Mouse (Mus musculus) spleen, postnatal 36 days (tissue): Measurements from ENCODE around the gene Tmem51.
"Not testable (repeated sequence)": the region's sequence is repeated elsewhere in the genome, so short reads cannot be mapped to it uniquely, and the experiment has no call there.

Experiments
- DNase-seq, 2 experiments: peaks; one replicate each; pipeline ENCODE4 v3.0.0; 2022; ENCODE audit warnings: low spot score in 2 of 2, mixed read lengths in 1 of 2

The Tmem51 gene

DNA sequence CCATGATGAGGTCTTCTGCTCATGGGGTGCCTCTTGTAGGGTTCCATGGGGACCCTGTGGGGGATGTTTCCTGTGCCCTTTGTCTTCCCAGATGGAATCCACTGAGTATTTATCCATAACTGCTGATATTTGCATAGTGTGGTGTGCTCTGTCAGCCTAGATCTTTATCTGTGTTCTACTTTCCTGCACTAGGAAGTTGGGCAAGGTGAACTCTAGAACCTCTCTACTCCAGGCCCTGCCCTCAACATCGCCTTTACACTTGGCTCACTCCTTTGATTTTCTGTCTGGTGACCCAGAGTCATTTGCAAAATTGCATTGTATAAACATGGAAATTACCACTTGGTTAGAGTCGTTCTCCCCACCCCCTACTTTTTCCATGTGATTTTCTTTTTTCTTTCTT is 59.6 kb downstream of the Tmem51 start:
- no peak for DNase-seq

DNA sequence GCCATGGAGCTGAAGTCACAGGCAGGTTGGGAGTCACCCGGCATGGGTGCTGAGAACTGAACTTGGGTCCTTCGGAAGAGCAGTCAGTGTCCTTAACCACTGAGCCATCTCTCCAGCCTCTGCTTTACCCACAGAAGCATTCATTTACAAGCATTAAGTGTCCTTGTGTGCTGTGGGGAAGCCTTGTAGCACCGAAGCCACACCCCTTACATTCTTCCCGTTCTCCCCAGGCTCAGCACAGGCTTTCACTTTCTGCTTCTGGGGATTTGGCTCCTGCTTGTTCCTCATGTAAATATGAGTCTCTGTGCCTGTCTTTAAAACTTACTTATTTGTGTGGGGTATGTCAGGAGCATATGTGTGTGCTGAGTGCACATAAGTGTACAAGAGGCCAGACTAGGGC is 60.9 kb downstream of the Tmem51 start:
- no peak for DNase-seq

GRCm38 (mm10) chr4:142017686-142018085 is 66.4 kb downstream of the Tmem51 start:
- peak in 1 of 2 experiments; percentile 8 for DNase-seq

DNA sequence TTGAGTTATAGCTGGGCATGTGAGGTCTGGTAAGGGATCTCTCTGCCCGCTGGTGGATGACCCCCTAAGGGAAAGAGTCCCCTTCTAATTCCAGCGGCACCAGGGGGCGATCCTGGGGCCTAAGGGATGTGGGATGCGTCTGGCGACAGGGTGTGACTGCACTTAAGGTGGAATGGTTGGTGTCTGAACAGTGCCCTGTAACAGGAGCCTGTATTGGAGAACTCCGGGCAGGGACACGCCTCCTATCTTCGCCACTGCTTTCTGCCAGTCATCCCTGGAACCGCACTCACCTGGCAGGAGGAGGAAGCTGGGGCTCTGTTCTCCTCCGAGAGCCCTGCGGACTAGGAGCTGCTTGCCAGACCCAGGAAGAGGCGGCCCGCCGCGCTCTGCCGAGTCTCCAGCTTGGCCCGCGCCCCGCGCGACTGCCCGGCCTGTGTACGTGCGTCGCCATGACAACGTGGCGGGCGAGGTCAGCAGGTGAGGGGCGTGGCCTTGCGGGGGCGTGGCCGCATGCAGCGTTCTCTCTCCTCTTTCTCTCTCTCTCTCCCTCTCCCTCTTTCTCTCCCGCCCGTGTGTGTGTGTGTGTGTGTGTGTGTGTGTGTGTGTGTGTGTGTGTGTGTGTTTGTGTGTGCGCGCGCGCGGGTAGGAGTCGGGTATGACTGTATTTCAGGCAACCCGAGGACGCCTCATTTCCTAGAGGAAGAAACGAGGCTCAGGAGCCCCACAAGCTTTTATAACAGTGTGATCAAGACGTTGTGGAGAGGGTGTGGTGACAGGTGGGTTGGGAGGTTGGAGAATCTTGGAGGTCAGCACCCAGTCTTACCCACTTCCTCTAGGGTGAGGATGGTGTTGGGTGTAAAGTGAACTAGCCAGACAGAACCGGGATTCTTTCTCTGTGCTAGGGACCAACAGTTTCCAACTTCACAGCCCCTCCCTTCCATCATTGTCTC is 69.2 kb downstream of the Tmem51 start, which contains the start of gene Fhad1:
Fhad1 (minus strand) TSS at position 424 of the 950 bp plus-strand sequence.
- peak; percentile 14 to 28 for DNase-seq

GRCm38 (mm10) chr4:142011236-142011635 is 72.9 kb downstream of the Tmem51 start:
- DNase-seq, result no peak

- no peak for DNase-seq
Measured at GRCm38 (mm10) chr4:142010441-142010840, 73.7 kb downstream of the Tmem51 start.

DNA sequence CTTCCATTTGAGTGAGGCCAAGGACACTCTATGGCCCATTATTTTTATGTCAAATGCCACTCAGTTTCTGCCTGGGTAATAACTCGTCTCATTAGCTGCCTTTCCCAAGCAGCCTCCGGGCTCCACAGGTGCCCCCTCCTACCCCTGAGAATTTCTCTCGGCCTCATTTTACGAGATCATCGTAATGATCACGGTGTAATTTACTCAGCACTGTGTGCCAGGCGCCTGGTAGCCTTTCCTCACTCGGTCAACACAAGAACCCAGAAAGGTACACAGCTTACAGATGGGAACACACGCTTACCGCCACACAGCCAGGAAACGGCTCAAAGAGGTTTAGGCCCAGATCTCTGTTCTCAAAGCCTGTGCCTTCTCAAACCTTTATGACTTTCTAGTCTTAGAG is 75.9 kb downstream of the Tmem51 start:
- DNase-seq, result no peak

- DNase-seq, result no peak
Measured at GRCm38 (mm10) chr4:142000581-142000980, 83.5 kb downstream of the Tmem51 start.

DNA sequence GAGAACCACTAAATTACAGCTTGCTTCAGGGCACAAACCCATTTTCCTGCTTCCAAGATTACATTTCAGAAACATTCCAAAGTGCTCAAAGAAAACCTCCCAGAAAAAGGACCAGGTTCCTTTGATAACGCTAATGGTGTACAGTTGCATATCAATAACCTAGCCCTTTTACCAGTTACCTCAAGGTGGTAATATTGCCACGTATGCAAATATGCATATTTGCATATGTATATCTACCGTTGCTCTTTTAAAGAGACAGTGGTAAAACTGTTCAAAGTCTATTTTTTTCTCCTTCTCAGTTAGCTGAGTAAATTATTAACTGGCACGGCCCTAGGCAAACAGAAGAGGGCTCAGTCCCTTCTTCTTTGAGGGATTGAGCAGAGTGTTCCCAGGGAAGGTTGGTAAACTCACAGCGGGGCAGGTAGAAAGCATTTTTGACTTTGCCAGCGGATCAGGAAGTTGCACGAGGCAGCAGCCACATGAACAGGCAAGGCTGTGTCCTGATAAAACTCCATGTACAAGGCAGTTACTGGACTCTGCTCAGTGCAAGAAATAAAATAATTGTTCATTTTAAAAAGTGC is 84.5 kb downstream of the Tmem51 start:
- DNase-seq, result no peak

GRCm38 (mm10) chr4:141998282-141998821 is 85.8 kb downstream of the Tmem51 start:
- DNase-seq, result peak in 1 of 2 experiments; percentile 17

- no peak for DNase-seq
Measured at GRCm38 (mm10) chr4:141996880-141997279, 87.2 kb downstream of the Tmem51 start.

GRCm38 (mm10) chr4:141996086-141996485 is 88.0 kb downstream of the Tmem51 start:
- no peak for DNase-seq

DNA sequence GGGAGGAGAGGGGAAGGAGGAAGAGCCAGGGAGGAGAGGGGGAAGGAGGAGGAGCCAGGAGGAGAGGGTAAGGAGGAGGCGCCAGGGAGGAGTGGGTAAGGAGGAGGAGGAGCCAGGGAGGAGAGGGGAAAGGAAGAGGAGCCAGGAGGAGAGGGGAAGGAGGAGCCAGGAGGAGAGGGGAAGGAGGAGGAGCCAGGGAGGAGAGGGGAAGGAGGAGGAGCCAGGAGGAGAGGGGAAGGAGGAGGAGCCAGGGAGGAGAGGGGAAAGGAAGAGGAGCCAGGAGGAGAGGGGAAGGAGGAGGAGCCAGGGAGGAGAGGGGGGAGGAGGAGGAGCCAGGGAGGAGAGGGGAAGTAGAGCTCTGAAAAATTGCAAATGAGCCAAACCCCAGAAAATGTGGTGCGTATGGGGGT is 90.0 kb downstream of the Tmem51 start:
- DNase-seq, result not testable (repeated sequence)

DNA sequence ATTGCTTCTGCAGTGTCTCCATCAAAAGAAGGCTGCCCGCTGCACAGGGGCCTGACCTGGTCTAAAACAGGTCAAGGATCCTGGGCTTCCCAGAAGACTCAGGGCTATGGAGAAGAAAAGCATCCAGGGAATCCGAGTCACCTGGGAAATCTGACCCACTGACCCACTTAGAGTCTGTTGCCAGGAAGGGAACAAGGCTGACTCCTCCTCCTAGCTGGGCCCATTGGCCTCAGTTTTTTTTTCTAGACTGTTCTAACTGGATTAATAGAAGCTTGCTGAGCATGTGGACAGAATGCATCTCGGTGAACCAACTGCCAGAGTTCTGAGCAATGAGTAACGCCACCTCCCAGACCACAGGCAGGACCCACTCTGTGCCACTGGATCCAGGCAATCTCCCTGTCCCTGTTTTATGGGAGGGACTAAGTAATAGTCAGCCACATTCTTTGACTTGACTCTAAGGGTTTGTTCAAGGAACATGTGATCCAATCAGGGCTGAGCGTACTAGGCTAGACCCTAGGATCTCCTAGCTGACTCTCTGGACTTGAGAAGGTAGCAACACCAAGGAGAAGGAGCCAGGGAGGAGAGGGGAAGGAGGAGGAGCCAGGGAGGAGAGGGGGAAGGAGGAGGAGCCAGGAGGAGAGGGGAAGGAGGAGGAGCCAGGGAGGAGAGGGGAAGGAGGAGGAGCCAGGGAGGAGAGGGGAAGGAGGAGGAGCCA is 90.6 kb downstream of the Tmem51 start:
- DNase-seq, result no peak

- DNase-seq, result no peak
Measured at GRCm38 (mm10) chr4:141992530-141993204, 91.4 kb downstream of the Tmem51 start.

- no peak for DNase-seq
Measured at GRCm38 (mm10) chr4:141988178-141988577, 95.9 kb downstream of the Tmem51 start.

DNA sequence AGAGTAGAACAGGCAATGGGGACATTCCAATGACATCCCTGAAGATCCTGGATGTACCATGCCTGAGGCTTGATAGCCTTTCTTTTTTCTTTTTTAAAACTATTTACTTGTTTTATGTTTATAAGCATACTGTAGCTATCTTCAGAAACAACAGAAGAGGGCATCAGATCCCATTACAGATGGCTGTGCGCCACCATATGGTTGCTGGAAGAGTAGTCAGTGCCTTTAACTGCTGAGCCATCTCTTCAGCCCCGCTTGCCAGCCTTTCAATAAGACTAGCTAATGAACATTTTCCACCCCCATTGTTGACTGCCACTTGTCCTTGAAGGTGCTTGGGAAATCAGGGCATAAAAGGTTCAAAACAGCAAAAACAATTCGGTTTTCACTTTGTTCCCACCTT is 100.4 kb downstream of the Tmem51 start:
- DNase-seq, result no peak

GRCm38 (mm10) chr4:141981475-141981874 is 102.6 kb downstream of the Tmem51 start:
- no peak for DNase-seq
